Mouse (Mus musculus): Measurements from ENCODE around the gene Cd248. TPM values are rescaled to one million over a fixed set of nuclear protein-coding genes. Genes with fewer than 3 reads are reported as not detected.

Cd248 gene
- polyA plus RNA-seq (2015; fragmentation: Nextera tagmentation; extraction: Ambion mirVana), result 37.7 and 59.2 TPM in 2 replicates

GRCm38 (mm10) chr19:5067867-5068569 is at the start of gene Cd248:
TSS of gene Cd248 (plus strand) at chr19:5068078.

GRCm38 (mm10) chr19:5023621-5024479 is 44.0 kb upstream of the Cd248 start, which contains the start of gene Slc29a2:
TSS of gene Slc29a2 (plus strand) at chr19:5023860.

GRCm38 (mm10) chr19:5038709-5039156 is 29.1 kb upstream of the Cd248 start, which contains the start of the genes B4gat1 and AC124502.3:
TSS of gene B4gat1 (plus strand) at chr19:5038826.
TSS of gene AC124502.3 (plus strand) at chr19:5038891.

GRCm38 (mm10) chr19:5040862-5041523 is 26.9 kb upstream of the Cd248 start, which contains the start of gene Brms1:
TSS of gene Brms1 (plus strand) at chr19:5041354.

GRCm38 (mm10) chr19:5050047-5050905 is 17.6 kb upstream of the Cd248 start, which contains the start of gene Rin1:
TSS of gene Rin1 (plus strand) at chr19:5050481.

GRCm38 (mm10) chr19:5085145-5085863 is 17.4 kb downstream of the Cd248 start, which contains the start of gene Tmem151a:
TSS of gene Tmem151a (minus strand) at chr19:5085531.

GRCm38 (mm10) chr19:5087884-5088728 is 20.2 kb downstream of the Cd248 start, which contains the start of gene Yif1a:
TSS of gene Yif1a (plus strand) at chr19:5088538.

GRCm38 (mm10) chr19:5098363-5099143 is 30.7 kb downstream of the Cd248 start, which contains the start of gene Cnih2:
TSS of gene Cnih2 (minus strand) at chr19:5098521.

GRCm38 (mm10) chr19:5106731-5107191 is 38.9 kb downstream of the Cd248 start, which contains the start of gene Rab1b:
TSS of gene Rab1b (minus strand) at chr19:5107072.

GRCm38 (mm10) chr19:5118384-5118698 is 50.5 kb downstream of the Cd248 start, which contains the start of gene Klc2:
TSS of gene Klc2 (minus strand) at chr19:5118560.

Other genes starting within 250 kb of the Cd248 start
- 38.7 and 46.0 TPM in 2 replicates for gene Ccs, start 228.7 kb upstream of the Cd248 start, polyA plus RNA-seq (2015; fragmentation: Nextera tagmentation; extraction: Ambion mirVana)
- gene Ccdc87, start 228.7 kb upstream of the Cd248 start, polyA plus RNA-seq (2015; fragmentation: Nextera tagmentation; extraction: Ambion mirVana), result not detected in 2 replicates
- 47.9 and 54.9 TPM in 2 replicates for gene Ctsf, start 212.9 kb upstream of the Cd248 start, polyA plus RNA-seq (2015; fragmentation: Nextera tagmentation; extraction: Ambion mirVana)
- gene Actn3, start 190.2 kb upstream of the Cd248 start, polyA plus RNA-seq (2015; fragmentation: Nextera tagmentation; extraction: Ambion mirVana), result 751 and 907 TPM in 2 replicates
- 5.1 and 5.9 TPM in 2 replicates for gene Zdhhc24, start 189.4 kb upstream of the Cd248 start, polyA plus RNA-seq (2015; fragmentation: Nextera tagmentation; extraction: Ambion mirVana)
- 0.87 and 1.1 TPM in 2 replicates for gene Bbs1, start 161.4 kb upstream of the Cd248 start, polyA plus RNA-seq (2015; fragmentation: Nextera tagmentation; extraction: Ambion mirVana)
- 46.4 and 52.9 TPM in 2 replicates for gene Dpp3, start 139.8 kb upstream of the Cd248 start, polyA plus RNA-seq (2015; fragmentation: Nextera tagmentation; extraction: Ambion mirVana)
- 0.57 and 0.77 TPM in 2 replicates for gene Peli3, start 125.0 kb upstream of the Cd248 start, polyA plus RNA-seq (2015; fragmentation: Nextera tagmentation; extraction: Ambion mirVana)
- gene Mrpl11, start 105.9 kb upstream of the Cd248 start, polyA plus RNA-seq (2015; fragmentation: Nextera tagmentation; extraction: Ambion mirVana), result 105 and 106 TPM in 2 replicates
- gene Npas4, start 77.8 kb upstream of the Cd248 start, polyA plus RNA-seq (2015; fragmentation: Nextera tagmentation; extraction: Ambion mirVana), result not detected in 2 replicates
- gene Slc29a2, start 44.2 kb upstream of the Cd248 start, polyA plus RNA-seq (2015; fragmentation: Nextera tagmentation; extraction: Ambion mirVana), result 5.1 and 6.5 TPM in 2 replicates
- 30.5 and 36.4 TPM in 2 replicates for gene B4gat1, start 29.3 kb upstream of the Cd248 start, polyA plus RNA-seq (2015; fragmentation: Nextera tagmentation; extraction: Ambion mirVana)
- 0.21 and 2.1 TPM in 2 replicates for gene AC124502.3, start 29.2 kb upstream of the Cd248 start, polyA plus RNA-seq (2015; fragmentation: Nextera tagmentation; extraction: Ambion mirVana)
- gene Brms1, start 26.7 kb upstream of the Cd248 start, polyA plus RNA-seq (2015; fragmentation: Nextera tagmentation; extraction: Ambion mirVana), result 16.9 and 21.0 TPM in 2 replicates
- gene Rin1, start 17.6 kb upstream of the Cd248 start, polyA plus RNA-seq (2015; fragmentation: Nextera tagmentation; extraction: Ambion mirVana), result 1.6 and 1.7 TPM in 2 replicates
- 0.34 and 0.72 TPM in 2 replicates for gene Tmem151a, start 17.5 kb downstream of the Cd248 start, polyA plus RNA-seq (2015; fragmentation: Nextera tagmentation; extraction: Ambion mirVana)
- 95.0 and 101 TPM in 2 replicates for gene Yif1a, start 20.5 kb downstream of the Cd248 start, polyA plus RNA-seq (2015; fragmentation: Nextera tagmentation; extraction: Ambion mirVana)
- gene Cnih2, start 30.4 kb downstream of the Cd248 start, polyA plus RNA-seq (2015; fragmentation: Nextera tagmentation; extraction: Ambion mirVana), result 0.88 and 0.91 TPM in 2 replicates
- 174 and 198 TPM in 2 replicates for gene Rab1b, start 39.0 kb downstream of the Cd248 start, polyA plus RNA-seq (2015; fragmentation: Nextera tagmentation; extraction: Ambion mirVana)
- 11.7 and 12.5 TPM in 2 replicates for gene Klc2, start 50.5 kb downstream of the Cd248 start, polyA plus RNA-seq (2015; fragmentation: Nextera tagmentation; extraction: Ambion mirVana)
- 6.6 and 7.4 TPM in 2 replicates for gene Pacs1, start 205.0 kb downstream of the Cd248 start, polyA plus RNA-seq (2015; fragmentation: Nextera tagmentation; extraction: Ambion mirVana)
- gene Sf3b2, start 227.4 kb downstream of the Cd248 start, polyA plus RNA-seq (2015; fragmentation: Nextera tagmentation; extraction: Ambion mirVana), result 128 and 129 TPM in 2 replicates
- 0.45 and 0.57 TPM in 2 replicates for gene Gal3st3, start 230.3 kb downstream of the Cd248 start, polyA plus RNA-seq (2015; fragmentation: Nextera tagmentation; extraction: Ambion mirVana)

Measured in skeletal muscle tissue, postnatal 0 days (tissue).